Mouse (Mus musculus): ENCODE data around the gene Tacc2.

DNA sequence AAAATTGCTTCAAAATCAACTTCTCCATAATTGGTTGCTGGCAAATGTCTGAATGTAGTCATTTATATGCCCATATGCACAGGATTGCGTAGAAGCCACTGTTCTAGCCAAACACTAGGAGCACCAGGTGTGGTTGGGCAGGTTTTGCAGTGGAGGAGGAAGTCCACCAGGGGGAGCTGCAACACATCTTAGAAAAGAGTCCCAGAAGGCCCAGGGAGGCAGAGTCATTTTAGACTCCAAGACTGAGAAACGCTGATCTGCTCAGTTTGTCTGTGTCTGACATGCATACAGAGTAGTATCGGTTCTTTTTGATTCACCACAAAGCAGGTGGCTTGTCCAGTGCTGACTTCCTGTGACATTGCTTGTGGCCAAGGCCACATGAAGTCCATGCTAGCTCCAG is 193.5 kb downstream of the Tacc2 start:
- peak; percentile 90; the same call in 1 of the 2 replicates for TF ChIP-seq CTCF (IDR thresholded peaks at IDR 0.05; ENCODE audit: extremely low read depth, insufficient read length, insufficient replicate concordance, low read depth, low read length)
- no peak for TF ChIP-seq POLR2A (IDR thresholded peaks at IDR 0.05; ENCODE audit: low read depth, low read length)

All from small intestine, adult 2 months (tissue).